In genomic region chr4:98511964-98512743, GRCm38 (mm10) we compare ENCODE assay signal across 12 mouse cellular contexts.
A peak's percentile ranks its signal among the peaks of the same experiment; 100 is the strongest.
DNase-seq lines count a peak whose midpoint lies in the region; ATAC-seq and TF ChIP-seq lines count a peak whose summit lies in the region.
"Had no signal": no experiment of that assay in that cellular context is flagged by ENCODE, and none has a peak within 500 bp of the region (broad histone marks: within the 10 kb centered on the region; RNA-seq: fewer than 3 reads in every experiment).

No protein-coding gene starts in this region.

- intact Hi-C loops in heart, postnatal 36 days (cut with DNase I), result no loop called here

- no peaks in the 10 kb centered on the region for H3K27me3 ChIP-seq in heart, postnatal 0 days (ENCODE audit: control insufficient read depth, insufficient read depth, low read length)
- no peaks in the 10 kb centered on the region for H3K27me3 ChIP-seq in neural tube, embryonic 13.5 days
- no peaks in the 10 kb centered on the region for H3K27me3 ChIP-seq in forebrain, embryonic 12.5 days
- H3K27me3 ChIP-seq in stomach, postnatal 0 days (ENCODE audit: control insufficient read depth, insufficient read depth, low read length), result no peaks in the 10 kb centered on the region
- H3K27me3 ChIP-seq: hindbrain, embryonic 13.5 days had no signal

- H3K4me2 ChIP-seq in heart, postnatal 0 days (ENCODE audit: low read depth, low read length), result no peak overlapping the region; the same call in 1 of the 2 replicates
- H3K4me2 ChIP-seq in neural tube, embryonic 13.5 days, result no peak overlapping the region
- H3K4me2 ChIP-seq in forebrain, embryonic 12.5 days, result no peak overlapping the region
- no peak overlapping the region for H3K4me2 ChIP-seq in stomach, postnatal 0 days (replicated peaks; ENCODE audit: low read depth)
- H3K4me2 ChIP-seq: hindbrain, embryonic 13.5 days; lung, embryonic 14.5 days had no signal

- H3K4me3 ChIP-seq in heart, postnatal 0 days (ENCODE audit: low read depth, low read length), result no peak overlapping the region
- no peak overlapping the region for H3K4me3 ChIP-seq in neural tube, embryonic 13.5 days
- no peak overlapping the region for H3K4me3 ChIP-seq in forebrain, embryonic 12.5 days (replicated peaks)
- no peak overlapping the region for H3K4me3 ChIP-seq in stomach, postnatal 0 days (ENCODE audit: low read depth, low read length)
- H3K4me3 ChIP-seq: erythroblast, embryonic 14.5 days; hindbrain, embryonic 13.5 days had no signal

- peak; percentile 26 for TF ChIP-seq CTCF in heart, postnatal 0 days (IDR thresholded peaks at IDR 0.05; ENCODE audit: low read depth)
- peak; percentile 20; the same call in 1 of the 2 replicates for TF ChIP-seq CTCF in stomach, postnatal 0 days (IDR thresholded peaks at IDR 0.05; ENCODE audit: low read depth)

- no peaks in the 10 kb centered on the region for H3K9me3 ChIP-seq in heart, postnatal 0 days (replicated peaks; ENCODE audit: control insufficient read depth, low read length)
- H3K9me3 ChIP-seq in neural tube, embryonic 13.5 days, result no peaks in the 10 kb centered on the region
- H3K9me3 ChIP-seq in forebrain, embryonic 12.5 days, result no peaks in the 10 kb centered on the region
- H3K9me3 ChIP-seq in stomach, postnatal 0 days (ENCODE audit: control insufficient read depth, low read length), result no peaks in the 10 kb centered on the region
- H3K9me3 ChIP-seq: hindbrain, embryonic 13.5 days had no signal

- no peak overlapping the region for H3K9ac ChIP-seq in heart, postnatal 0 days (replicated peaks; ENCODE audit: low read depth, low read length)
- no peak overlapping the region for H3K9ac ChIP-seq in neural tube, embryonic 13.5 days
- no peak overlapping the region for H3K9ac ChIP-seq in forebrain, embryonic 12.5 days
- H3K9ac ChIP-seq in stomach, postnatal 0 days (ENCODE audit: low read length), result no peak overlapping the region
- H3K9ac ChIP-seq: hindbrain, embryonic 13.5 days; lung, embryonic 14.5 days had no signal

- peak overlapping the region; percentile 83 for H3K27ac ChIP-seq in heart, postnatal 0 days (ENCODE audit: low read depth)
- peak overlapping the region; percentile 35; the same call in 1 of the 2 replicates for H3K27ac ChIP-seq in neural tube, embryonic 13.5 days (replicated peaks)
- peak overlapping the region; percentile 31; the same call in 1 of the 2 replicates for H3K27ac ChIP-seq in forebrain, embryonic 12.5 days
- H3K27ac ChIP-seq in stomach, postnatal 0 days (replicated peaks), result peak overlapping the region; percentile 63
- H3K27ac ChIP-seq: hindbrain, embryonic 13.5 days had no signal

- DNase-seq in heart, postnatal 0 days (ENCODE audit: low spot score), result no peak
- DNase-seq in heart, postnatal 36 days, result no peak
- no peak for DNase-seq in neural tube, embryonic 10.5 days (ENCODE audit: extremely low spot score, low spot score)
- DNase-seq in stomach, postnatal 0 days (ENCODE audit: low spot score), result no peak
- no peak for DNase-seq in testis, postnatal 14 days (ENCODE audit: low spot score)
- DNase-seq in embryo, embryonic 9.5 days (ENCODE audit: extremely low spot score), result no peak
- DNase-seq: layer of hippocampus, adult 9-11 months had no signal

- no peak for TF ChIP-seq EP300 in heart, postnatal 0 days (IDR thresholded peaks at IDR 0.05; ENCODE audit: low read depth)
- no peak for TF ChIP-seq EP300 in stomach, postnatal 0 days (optimal IDR thresholded peaks at IDR 0.05)

- ATAC-seq in heart, postnatal 0 days (ENCODE audit: insufficient read depth, low read depth), result peak; percentile 59; the same call in 1 of the 2 replicates
- ATAC-seq in neural tube, embryonic 13.5 days (ENCODE audit: low read depth), result no peak
- ATAC-seq in forebrain, embryonic 12.5 days (ENCODE audit: low FRiP score), result no peak
- no peak for ATAC-seq in stomach, postnatal 0 days (ENCODE audit: low FRiP score, low TSS enrichment)

- H3K36me3 ChIP-seq in heart, postnatal 0 days (replicated peaks; ENCODE audit: control insufficient read depth, insufficient read depth, low read length), result no peaks in the 10 kb centered on the region
- no peaks in the 10 kb centered on the region for H3K36me3 ChIP-seq in neural tube, embryonic 13.5 days
- no peaks in the 10 kb centered on the region for H3K36me3 ChIP-seq in forebrain, embryonic 12.5 days (replicated peaks)
- H3K36me3 ChIP-seq in stomach, postnatal 0 days (ENCODE audit: control insufficient read depth, insufficient read depth, low read length), result no peaks in the 10 kb centered on the region
- H3K36me3 ChIP-seq: hindbrain, embryonic 13.5 days had no signal

- 66% methylated on average over 10 of the region's 10 CpGs for WGBS in heart, postnatal 0 days
- 89% methylated on average over 10 of the region's 10 CpGs for WGBS in neural tube, embryonic 13.5 days
- 78% methylated on average over 10 of the region's 10 CpGs for WGBS in forebrain, embryonic 12.5 days
- 74% methylated on average over 10 of the region's 10 CpGs for WGBS in stomach, postnatal 0 days

- peaks cover 13% of the 10 kb centered on the region for H3K4me1 ChIP-seq in heart, postnatal 0 days (ENCODE audit: control insufficient read depth, insufficient read depth)
- H3K4me1 ChIP-seq in neural tube, embryonic 13.5 days (replicated peaks), result peaks cover 20% of the 10 kb centered on the region
- H3K4me1 ChIP-seq in forebrain, embryonic 12.5 days, result peaks cover 7% of the 10 kb centered on the region; the same call in 1 of the 2 replicates
- no peaks in the 10 kb centered on the region for H3K4me1 ChIP-seq in stomach, postnatal 0 days (replicated peaks; ENCODE audit: control insufficient read depth, insufficient read depth)

Comparison
In these comparisons a context has a peak if more than half of its experiments do, and no peak if none do; other contexts are left out.
1. H3K27ac ChIP-seq: peak in every context shown above with its lines; median percentile 83 in heart, postnatal 0 days; 63 in stomach, postnatal 0 days; 35 in neural tube, embryonic 13.5 days; 31 in forebrain, embryonic 12.5 days.